Comparison of ENCODE assay signal across 23 mouse cellular contexts in genomic region chr9:37034316-37034715, GRCm38 (mm10).
"Had no signal": no experiment of that assay in that cellular context is flagged by ENCODE, and none has a peak within 500 bp of the region (broad histone marks: within the 10 kb centered on the region; RNA-seq: fewer than 3 reads in every experiment).

No protein-coding gene starts in this region.

- H3K36me3 ChIP-seq: limb, embryonic 10.5 days; limb, embryonic 13.5 days; liver, embryonic 12.5 days; liver, embryonic 15.5 days; lung, embryonic 15.5 days; neural tube, embryonic 13.5 days had no signal

- H3K4me1 ChIP-seq: liver, embryonic 12.5 days; liver, embryonic 15.5 days; megakaryocyte, embryonic 14.5 days had no signal

- ATAC-seq: intestine, embryonic 16.5 days; liver, embryonic 12.5 days; midbrain, embryonic 13.5 days; midbrain, embryonic 16.5 days had no signal

- H3K4me3 ChIP-seq: limb, embryonic 10.5 days; limb, embryonic 13.5 days; liver, embryonic 12.5 days; liver, embryonic 15.5 days; lung, embryonic 15.5 days; megakaryocyte, embryonic 14.5 days; midbrain, embryonic 10.5 days; midbrain, embryonic 13.5 days; myocyte; neural tube, embryonic 13.5 days had no signal

- H3K27me3 ChIP-seq: liver, embryonic 12.5 days; liver, embryonic 15.5 days; lung, embryonic 15.5 days; midbrain, embryonic 13.5 days; neural tube, embryonic 13.5 days had no signal

- H3K9ac ChIP-seq: limb, embryonic 13.5 days; liver, embryonic 12.5 days; liver, embryonic 15.5 days; lung, embryonic 15.5 days; midbrain, embryonic 13.5 days; neural tube, embryonic 13.5 days had no signal

- DNase-seq: kidney, adult 18-20 months; kidney, adult 9 months; kidney, postnatal 25 days; liver; lung, adult 18-20 months; lung, postnatal 10 days; lung, postnatal 36 days; retina, postnatal 1 day; right cerebral cortex, postnatal 25 days; spleen, adult 18-20 months; thymus, postnatal 36 days had no signal

- H3K4me2 ChIP-seq: limb, embryonic 13.5 days; liver, embryonic 12.5 days; liver, embryonic 15.5 days; lung, embryonic 15.5 days; midbrain, embryonic 13.5 days; neural tube, embryonic 13.5 days had no signal

- H3K27ac ChIP-seq: limb, embryonic 10.5 days; limb, embryonic 13.5 days; liver, embryonic 12.5 days; liver, embryonic 15.5 days; lung, embryonic 15.5 days; midbrain, embryonic 10.5 days; midbrain, embryonic 13.5 days; neural tube, embryonic 13.5 days had no signal

- H3K9me3 ChIP-seq: limb, embryonic 10.5 days; limb, embryonic 13.5 days; liver, embryonic 12.5 days; liver, embryonic 15.5 days; lung, embryonic 15.5 days; megakaryocyte, embryonic 14.5 days; midbrain, embryonic 13.5 days; neural tube, embryonic 13.5 days had no signal
